Mouse (Mus musculus) granulocyte monocyte progenitor cell, adult 5-6 weeks (primary cell): ENCODE measurements around the gene Foxb1. TPM values are rescaled to one million over a fixed set of nuclear protein-coding genes. Genes with fewer than 3 reads are reported as not detected.

Experiments
- ATAC-seq: replicated peaks from 2 replicates; pipeline ENCODE4 v1.8.0; 2016; ENCODE audit warnings: mild to moderate bottlenecking, moderate TSS enrichment, inconsistent platforms; ENCODE audit not compliant: poor library complexity, severe bottlenecking
- total RNA-seq, 2 experiments: library from RNA; stranded (forward) in 1 of 2; stranded (reverse) in 1 of 2; fragments of 200-712, 200-1000 nt in 1 of 2; fragments of >200 nt in 1 of 2; fragmentation: Nextera tagmentation in 1 of 2; gene quantifications; 2 replicates each; pipeline ENCODE4 v1.2.3; 2014 to 2017

Foxb1 gene
- total RNA-seq (2014; fragmentation: Nextera tagmentation): not detected in 2 replicates
- not detected in 2 replicates for total RNA-seq (2017)

DNA sequence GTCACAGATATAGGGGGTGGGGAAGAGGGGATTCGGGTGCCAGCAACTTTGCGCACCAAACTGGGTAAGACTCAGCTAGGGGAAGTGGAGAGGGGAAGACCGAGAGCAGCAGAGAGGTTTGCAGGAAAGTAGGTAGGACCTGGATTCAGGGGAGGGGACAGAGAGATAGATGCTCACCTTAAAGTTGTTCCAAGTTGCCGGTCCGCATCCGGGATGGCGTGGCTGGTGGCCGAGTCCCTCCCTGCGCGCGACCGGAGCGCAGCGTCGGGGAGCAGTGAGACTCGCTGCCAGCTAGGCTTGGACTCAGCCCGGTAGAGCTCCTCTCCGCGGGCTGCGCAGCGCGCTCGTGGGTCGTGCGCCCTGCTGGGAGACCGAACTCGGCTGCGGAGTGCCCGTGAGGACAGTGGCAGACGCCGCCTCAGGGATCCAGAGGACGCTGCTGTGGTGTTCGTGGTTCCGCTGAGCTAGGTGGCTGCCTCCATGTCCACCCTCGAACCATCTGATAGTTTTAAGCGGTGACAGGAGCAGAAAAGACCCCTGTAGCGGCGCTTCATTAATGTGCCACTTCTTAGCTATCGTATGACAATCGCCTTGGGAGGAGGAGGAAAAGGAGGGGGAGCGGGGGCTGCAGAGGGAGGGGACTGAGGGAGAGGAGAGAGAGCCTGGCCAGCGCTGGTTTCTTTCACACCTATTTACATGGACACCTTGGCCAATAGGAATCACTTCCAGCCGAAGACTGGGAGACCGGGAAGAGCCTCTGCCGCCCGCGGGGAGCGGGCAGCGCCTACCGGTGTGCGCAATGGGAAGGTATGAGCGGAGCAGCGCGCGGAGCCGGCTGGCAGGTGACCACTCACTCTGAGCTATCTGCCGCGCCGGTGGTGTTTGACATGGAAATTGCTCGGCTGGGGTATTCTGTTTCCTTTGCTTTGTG is at the start of gene Foxb1:
Foxb1 (minus strand) TSS at position 570 of the 931 bp plus-strand sequence.
- ATAC-seq: 0 out of 2 replicates have a peak, but pooled peaks have one; percentile 18

DNA sequence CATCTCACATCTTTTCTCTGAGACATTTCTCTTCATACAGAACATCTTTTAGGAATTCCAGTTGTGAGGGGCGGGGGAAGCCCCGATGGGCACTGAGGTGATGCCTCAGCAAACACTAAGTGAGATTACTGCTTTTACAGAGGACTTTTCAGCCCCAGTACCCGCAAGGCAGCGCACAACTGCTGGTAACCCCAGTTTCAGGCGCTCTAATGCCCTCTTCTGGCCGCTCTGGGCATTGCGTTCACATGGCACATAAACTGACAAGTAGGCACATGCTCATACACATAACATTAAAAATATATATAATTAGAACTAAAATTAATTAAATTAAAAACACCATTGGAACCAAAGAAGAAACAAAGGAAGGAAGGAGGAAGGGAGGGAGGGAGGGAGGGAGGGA is 29.8 kb upstream of the Foxb1 start:
- no peak for ATAC-seq

DNA sequence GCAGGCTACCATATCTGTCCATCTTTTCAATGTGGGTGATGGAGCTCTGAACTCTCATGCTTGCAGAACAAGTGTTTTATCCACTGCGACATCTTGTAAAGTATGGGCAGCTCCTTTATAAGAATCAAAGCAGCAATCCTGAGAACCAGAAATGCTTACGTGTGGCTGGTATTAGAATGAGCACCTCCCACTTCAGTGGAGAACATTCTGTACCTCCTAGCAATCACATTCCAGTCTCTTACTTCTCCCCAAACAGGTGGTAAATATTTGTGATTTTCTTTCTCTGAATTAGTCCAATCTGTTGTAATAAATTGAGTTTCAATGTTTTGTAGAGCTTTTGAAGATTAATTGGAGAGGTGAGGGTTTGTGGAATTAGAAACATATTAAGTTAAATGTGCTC is 19.3 kb upstream of the Foxb1 start:
- no peak for ATAC-seq

DNA sequence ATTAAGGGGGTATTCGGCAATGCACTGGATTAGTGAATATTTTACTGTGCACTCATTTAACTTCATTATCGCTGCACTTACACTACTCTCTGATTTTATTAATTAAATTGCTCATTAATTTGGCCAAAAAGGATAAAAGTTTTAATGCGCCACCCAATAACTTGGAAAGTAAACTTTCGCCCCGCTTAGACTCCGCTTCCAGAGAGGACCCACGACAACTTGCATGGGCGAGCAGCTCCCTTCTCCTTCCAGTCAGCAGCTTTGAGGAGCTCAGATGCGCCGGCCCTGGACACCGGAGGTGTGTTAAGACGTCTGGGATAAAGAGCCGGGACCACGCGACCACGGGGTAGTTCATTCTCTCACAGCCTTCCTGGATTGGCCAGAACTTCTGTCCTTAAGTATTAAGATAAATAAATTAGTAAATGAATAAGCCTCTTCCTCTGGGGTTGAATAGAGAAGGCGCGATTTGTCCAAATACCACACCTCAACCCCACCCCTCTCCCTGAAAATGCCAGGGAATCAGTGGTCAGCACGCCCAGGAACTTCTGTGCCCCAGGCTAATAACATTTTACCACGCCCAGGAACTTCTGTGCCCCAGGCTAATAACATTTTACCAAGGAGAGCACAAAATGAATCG is 9.3 kb upstream of the Foxb1 start:
- ATAC-seq: no peak

DNA sequence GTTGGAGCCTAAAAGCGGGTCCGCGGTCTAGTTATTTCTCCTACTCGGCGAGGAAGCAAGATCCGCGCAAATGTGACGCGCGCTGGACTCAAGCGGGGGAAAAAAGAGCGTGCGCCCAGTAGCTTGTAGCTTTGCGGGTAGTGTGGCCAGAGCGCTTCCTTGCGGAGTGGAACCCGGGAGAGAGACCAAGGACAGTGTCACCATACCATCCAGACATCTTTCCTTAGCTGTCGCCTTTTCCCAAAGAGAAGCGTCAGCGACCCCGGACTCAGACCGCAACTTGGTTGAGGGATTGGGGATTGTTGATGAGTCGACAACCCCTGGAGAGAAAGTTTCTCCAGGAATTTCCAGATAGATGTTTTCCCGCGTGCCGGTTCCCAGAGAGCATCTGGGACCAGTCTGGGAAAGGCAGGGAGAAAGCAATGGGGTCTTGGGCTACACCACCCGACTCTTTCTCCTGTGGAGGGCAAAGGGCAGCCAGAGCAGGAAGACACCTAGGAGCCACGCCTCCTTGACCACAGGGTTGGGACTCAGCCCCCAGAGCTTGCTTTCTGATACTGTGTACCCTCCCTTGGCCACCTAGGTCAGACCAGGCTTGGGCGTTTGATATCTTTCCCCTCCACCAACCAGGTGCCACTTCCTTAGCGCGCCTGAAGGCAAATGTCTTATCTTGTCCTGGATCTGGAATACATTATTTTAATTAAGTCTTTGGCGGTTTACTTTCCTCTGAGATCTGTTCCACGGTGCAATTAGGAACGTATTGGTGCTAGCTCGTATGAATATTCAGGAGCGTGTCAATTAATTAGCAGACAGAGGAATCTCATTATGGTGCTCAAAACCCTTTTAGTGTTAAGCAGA is 8.6 kb upstream of the Foxb1 start:
- no peak for ATAC-seq

DNA sequence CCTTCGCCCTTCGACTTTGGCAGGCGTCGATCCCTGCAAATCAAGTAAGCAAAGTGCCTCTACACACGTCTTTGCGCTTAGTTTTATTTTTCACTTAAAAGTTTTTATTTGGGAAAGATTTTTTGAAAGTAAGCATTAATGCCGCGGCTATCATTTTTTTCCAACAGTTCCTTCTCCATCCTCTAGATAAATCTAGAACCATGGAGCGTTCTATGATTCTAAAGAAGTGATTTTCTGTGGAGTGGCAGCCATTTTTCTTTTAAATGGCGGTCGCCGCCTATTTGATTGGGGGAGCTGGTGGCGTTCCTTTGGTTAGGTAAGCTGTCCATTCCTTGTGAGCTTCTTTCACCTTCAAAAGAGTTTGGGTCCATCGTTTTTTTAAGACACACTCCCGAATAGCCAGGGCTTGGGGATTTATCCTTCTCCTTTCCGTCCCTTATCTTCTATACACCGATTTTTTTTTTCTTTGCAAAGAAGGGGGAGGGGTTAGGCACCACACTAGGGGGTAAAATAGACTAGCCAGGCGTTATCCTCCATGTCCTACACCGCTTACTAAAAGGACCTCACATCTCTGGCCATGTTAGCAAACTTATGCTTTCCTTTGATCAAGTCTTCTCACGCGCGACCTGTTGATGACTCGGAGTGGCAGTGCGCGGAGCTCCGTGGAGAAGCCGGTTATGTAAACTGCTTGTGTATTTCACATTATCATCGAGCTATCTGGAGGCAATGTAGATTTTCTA is 7.6 kb upstream of the Foxb1 start:
- no peak for ATAC-seq

DNA sequence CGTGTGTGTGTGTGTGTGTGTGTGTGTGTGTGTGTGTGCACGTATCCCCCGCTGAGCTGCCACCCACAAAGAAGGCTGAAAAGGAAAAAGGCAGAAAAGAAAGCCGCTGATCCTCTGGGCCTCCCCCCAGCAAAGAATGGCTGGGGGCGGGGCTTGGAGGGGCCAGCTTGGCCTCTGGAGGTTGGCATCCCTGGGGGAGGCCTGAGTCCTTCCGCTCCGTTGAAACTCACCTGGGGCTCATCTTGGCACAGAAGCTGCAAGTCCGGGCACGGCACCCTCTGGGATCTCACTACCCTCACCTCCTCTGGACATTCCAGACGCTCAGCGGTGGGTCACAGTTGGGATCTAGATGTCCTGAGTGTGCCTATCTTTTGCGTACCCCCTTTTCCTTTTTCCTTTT is 6.7 kb upstream of the Foxb1 start:
- ATAC-seq: no peak

DNA sequence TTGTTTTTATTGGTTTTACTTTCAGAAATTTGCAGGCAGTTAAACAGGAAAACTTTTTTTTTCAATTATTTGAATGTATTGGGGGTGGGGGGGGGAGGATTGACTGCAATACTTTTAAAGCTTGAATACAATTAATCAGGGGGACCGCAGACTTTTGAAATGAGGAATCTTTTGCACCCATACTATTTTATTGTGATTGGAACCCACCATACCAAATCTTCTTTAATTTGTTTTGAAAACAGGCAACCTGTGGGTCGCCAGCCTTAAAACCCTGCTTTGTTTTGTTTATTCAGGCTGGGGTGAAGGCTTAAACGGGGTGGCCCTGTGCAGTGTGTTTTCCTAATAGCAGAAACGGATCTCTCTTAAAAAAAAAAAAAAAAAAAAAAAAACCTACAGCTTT is 6.2 kb upstream of the Foxb1 start:
- no peak for ATAC-seq

DNA sequence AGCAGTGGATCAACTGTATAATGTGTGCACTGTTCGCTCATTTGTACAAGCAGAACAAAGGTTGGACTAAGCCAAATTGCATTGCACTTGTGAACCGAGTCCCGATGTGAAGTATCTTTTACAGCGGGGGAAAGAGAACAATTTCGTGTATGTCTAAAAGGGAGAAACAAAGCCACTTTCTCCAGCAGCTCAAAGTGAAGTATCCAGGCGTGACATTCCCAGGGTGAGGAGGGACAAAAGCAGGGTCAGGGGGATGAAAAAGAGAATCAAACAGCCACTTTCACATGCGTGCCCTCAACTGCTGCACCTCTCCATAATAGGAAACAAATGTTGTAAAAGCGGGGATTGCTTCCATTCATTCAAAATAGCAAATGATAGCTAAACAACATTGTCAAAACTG is 5.6 kb upstream of the Foxb1 start:
- no peak for ATAC-seq

DNA sequence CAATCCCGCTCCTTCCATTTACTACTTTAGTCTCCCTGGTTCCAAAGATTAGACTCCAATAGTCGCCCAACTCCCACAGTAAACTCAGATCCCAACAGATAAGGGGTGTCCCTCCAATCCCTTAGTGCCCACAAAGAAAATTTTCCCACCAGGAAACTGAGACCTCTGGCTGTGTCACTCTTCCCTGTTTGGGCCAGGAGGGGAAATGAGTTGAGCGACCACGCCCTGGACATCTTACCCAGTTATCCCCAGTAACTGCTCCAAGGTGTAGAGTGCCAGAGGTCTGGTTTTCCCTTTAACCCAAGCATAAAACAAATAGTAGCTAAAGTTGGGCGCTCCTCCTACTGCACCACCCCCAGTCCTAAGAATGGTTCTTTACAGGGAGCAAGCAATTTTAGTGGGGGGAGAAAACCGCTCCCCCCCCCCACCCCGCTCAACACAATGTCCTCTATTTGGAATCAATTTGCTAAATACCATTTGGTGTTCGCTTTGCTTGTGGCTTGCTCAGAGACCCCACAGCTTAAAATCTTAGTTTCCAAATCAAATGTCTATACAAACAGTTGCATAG is 4.8 kb upstream of the Foxb1 start:
- ATAC-seq: no peak

DNA sequence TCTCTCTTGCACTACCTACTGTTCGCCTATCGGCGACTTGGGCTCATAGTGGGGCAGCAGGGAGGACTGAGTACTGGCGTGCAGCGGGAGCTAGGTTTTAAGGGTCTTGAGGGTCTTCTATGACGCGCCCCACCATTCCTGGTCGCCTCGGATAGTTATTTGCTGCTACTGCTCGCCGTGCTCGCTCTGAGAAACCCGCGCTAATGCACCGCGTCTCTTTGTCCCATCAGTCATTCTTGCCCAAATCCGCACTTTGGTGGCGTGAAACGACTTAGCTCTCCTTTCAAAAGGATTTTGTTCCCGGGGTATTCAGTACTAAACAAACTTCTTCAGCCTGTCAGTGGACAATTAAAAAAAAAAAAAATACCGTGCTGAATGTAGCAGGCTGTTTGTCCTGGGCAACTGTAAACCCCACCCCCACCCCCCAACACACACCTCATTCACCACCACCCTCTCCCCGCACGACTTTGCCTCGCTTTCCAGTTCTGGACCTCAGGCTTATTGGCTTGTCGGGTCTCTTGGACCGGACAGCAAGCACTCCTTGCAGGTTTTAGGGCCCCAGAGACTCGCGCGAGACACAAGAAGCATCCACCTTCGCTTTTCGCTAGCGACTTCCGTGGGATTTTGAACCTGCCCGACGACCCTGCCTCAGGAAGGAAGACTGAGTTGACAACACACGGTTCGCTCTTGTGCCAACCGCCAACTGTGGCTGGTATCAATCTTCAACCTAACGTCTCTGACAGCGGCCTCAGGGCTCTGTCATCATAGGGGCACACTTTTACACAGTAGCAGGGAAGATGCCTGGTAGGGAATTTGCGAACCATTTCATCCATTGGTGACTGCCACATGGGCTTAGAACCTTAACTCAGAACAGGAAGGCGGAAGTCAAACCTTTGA is 4.1 kb upstream of the Foxb1 start:
- no peak for ATAC-seq

DNA sequence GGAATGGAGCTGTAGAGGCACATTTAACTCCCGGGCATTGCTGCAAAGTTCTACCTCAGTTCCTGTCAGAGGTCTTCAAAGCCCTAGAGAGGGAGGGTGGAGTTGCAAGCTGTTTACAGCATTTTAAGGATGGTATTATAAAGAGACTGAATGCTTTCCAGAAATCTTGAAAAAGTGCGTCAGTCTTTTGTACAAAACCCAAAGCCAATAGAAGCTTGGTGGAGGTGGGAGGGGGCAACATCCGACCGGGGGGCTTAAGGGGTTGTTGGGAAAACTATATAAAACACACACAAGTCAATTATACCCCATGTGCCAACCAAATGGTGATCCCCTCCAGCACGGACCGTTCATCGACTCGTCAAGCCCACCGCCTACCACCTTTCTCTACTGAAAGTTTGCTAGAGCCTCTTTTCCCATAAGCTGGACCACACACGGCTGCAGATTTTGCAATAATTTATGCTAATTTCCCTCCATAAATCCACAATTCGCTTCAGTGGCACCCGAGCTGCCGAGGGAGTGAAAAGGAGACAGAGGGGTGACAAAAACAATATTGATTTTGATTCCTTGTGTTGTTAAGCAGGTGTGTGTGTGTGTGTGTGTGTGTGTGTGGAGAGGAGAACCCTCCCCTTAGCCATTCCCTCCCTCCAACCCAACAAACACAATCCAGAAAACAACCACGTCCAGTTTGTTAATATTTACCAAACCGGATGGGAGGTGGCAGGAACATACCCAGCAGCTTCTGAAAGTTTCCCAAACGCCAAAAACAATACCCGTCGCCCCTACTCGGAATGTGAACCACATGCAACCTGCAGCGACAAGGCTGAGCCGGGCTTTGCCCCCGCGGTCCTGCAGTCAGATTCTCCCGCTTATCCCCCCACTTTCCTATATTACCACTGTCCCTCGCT is 3.2 kb upstream of the Foxb1 start:
- no peak for ATAC-seq

DNA sequence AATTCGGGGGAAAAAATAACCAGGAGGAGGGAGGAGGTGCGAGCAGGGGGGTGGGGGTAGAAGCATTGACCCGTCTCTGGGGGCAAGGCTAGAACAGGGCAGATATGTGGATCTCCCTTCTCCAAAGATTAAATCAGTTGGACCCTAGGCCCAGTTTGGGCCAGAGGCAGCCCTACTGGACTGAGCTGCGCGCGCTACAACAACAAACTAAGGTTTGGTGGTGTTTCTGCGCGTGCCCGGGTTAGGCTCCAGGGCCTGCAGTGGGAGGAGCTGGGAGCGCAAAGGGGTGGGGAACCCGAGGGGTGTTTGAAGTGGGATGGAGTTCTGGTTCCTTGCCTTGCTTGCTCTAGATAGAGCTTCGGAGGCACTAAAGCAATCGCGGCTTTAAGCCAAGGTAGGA is 2.0 kb upstream of the Foxb1 start:
- ATAC-seq: no peak

DNA sequence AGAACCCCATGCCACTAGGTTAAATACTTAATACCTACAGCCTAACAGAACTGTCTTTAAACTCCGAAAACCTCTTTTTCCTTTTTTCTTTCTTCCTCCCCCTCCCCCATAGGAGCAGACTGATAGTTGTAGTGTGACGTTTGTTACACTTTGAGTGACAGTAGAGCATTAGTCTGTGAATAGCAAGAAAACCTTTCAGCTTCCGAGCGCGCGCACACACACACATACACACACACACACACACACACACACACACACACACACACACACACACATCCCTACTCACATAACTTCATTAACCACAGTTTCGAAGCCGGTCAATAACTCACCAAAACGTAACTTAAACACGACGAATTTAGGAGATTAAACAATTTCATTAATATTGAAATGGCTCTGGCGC is 1.5 kb upstream of the Foxb1 start:
- ATAC-seq: no peak

DNA sequence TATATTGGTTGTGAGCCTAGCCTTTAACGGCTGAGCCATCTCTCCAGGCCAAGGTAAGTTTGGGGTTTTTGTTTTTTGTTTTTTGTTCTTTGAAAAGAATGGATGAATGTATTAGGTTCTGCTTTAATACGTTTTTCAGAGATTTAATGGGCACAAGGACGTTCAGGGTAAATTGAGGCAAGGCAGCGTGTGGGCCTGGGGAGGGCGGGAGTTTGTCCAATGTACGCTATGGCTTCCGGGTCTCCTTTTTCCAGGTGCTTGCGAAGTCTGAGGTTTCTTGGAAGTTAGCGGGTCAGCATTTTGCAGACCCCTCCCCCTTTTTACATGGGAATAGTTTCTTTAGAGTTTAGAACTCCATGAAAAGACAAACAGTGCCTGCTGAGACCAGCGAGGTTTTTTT is 829 bp upstream of the Foxb1 start:
- no peak for ATAC-seq

DNA sequence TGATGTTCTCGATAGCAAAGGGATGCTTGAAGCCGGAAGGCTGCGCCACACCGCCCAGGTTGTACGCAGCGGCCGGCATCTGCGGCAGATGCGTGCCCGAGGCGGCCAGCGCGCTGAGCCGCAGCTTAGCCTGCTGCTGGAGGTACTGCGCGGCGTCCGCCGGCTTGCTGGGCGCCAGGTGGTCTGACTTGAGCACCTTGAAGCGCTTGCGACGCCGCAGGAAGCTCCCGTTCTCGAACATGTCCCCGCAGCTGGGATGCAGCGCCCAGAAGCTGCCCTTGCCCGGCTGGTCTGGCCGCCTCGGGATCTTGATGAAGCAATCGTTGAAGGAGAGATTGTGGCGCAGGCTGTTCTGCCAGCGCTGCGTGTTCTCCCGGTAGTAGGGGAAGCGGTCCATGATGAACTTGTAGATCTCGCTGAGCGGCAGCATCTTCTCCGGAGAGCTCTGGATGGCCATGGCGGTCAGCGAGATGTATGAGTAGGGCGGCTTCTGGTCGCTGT is 969 bp downstream of the Foxb1 start:
- ATAC-seq: no peak

DNA sequence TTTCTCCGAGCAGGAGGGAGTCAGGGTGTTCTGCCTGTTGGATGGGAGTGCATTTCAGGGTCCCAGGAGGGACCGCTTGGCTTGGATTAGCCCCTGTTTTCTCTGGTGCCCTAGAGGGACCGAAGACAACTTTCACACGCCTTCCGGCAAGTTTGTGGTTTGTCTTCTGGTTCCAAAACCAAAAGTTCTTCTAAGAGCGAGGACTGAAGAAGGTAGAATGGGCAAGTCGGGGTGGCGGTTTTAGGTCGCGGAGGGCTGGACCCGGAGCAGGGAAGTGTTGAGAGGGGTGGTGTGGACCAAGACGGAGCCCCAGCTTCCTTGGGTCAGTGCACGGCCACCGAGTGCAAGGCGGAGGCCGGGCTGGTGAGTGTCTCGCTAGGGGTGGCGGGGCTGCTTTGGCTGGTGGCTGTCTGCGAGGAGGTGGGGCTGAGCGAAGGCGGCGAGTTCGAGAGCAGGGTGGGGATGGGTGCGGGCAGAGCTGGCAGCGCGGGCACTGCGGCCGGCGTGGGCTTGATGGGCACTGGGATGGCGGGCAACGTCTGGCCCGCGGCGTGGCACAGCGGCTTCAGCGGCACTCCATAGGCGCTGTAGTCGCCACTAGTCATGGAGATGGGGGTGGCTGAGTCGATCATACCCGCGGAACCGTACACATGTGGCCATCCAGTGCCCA is 1.7 kb downstream of the Foxb1 start:
- no peak for ATAC-seq
